Mouse (Mus musculus): Measurements from ENCODE around the gene Ifi206. TPM values are rescaled to one million over a fixed set of nuclear protein-coding genes. Genes with fewer than 3 reads are reported as not detected.

The Ifi206 gene
- polyA plus RNA-seq, 1 experiment from 2014 or later: 0.08 TPM

GRCm38 (mm10) chr1:173443061-173443460 lies 47.8 kb downstream of the Ifi206 start:
- Histone ChIP-seq H3K27me3 (no peaks in the 10 kb centered on the region), H3K4me1 (no peaks in the 10 kb centered on the region), H3K9ac (no peak overlapping the region), H3K4me3 (no peak overlapping the region), H3K9me3 (no peaks in the 10 kb centered on the region), H3K36me3 (no peaks in the 10 kb centered on the region), H3K4me2 (no peak overlapping the region), H3K27ac (no peak overlapping the region)
- WGBS: 50% methylated on average over 1 of the region's 1 CpGs
- ATAC-seq (ENCODE audit: insufficient number of reproducible peaks, low FRiP score, low TSS enrichment, low read depth): no peak

- no peaks in the 10 kb centered on the region for H3K27me3 ChIP-seq
- H3K4me3 ChIP-seq: no peak overlapping the region
- H3K9ac ChIP-seq: no peak overlapping the region
- no peak overlapping the region for H3K4me2 ChIP-seq
- H3K9me3 ChIP-seq: no peaks in the 10 kb centered on the region
- no peaks in the 10 kb centered on the region for H3K36me3 ChIP-seq
- H3K27ac ChIP-seq: no peak overlapping the region
- 67% methylated on average over 4 of the region's 4 CpGs for WGBS
- no peaks in the 10 kb centered on the region for H3K4me1 ChIP-seq
- ATAC-seq (ENCODE audit: insufficient number of reproducible peaks, low FRiP score, low TSS enrichment, low read depth): no peak
These were observed 49.6 kb downstream of the Ifi206 start for GRCm38 (mm10) chr1:173441210-173441609.

GRCm38 (mm10) chr1:173440681-173441080 lies 50.2 kb downstream of the Ifi206 start:
- Histone ChIP-seq H3K4me3 (no peak overlapping the region), H3K4me2 (no peak overlapping the region), H3K4me1 (no peaks in the 10 kb centered on the region), H3K27ac (no peak overlapping the region), H3K9ac (no peak overlapping the region), H3K9me3 (no peaks in the 10 kb centered on the region), H3K27me3 (no peaks in the 10 kb centered on the region), H3K36me3 (no peaks in the 10 kb centered on the region)
- 64% methylated on average over 1 of the region's 1 CpGs for WGBS
- no peak for ATAC-seq (ENCODE audit: insufficient number of reproducible peaks, low FRiP score, low TSS enrichment, low read depth)

- no peaks in the 10 kb centered on the region for H3K36me3 ChIP-seq
- no peak for ATAC-seq (ENCODE audit: insufficient number of reproducible peaks, low FRiP score, low TSS enrichment, low read depth)
- no peaks in the 10 kb centered on the region for H3K9me3 ChIP-seq
- no peak overlapping the region for H3K27ac ChIP-seq
- H3K4me3 ChIP-seq: no peak overlapping the region
- no peak overlapping the region for H3K4me2 ChIP-seq
- H3K27me3 ChIP-seq: no peaks in the 10 kb centered on the region
- 52% methylated on average over 6 of the region's 6 CpGs for WGBS
- no peak overlapping the region for H3K9ac ChIP-seq
- no peaks in the 10 kb centered on the region for H3K4me1 ChIP-seq
These were observed 53.5 kb downstream of the Ifi206 start for GRCm38 (mm10) chr1:173437161-173437953.

- no peak for ATAC-seq (ENCODE audit: insufficient number of reproducible peaks, low FRiP score, low TSS enrichment, low read depth)
- Histone ChIP-seq H3K27ac (no peak overlapping the region), H3K9me3 (no peaks in the 10 kb centered on the region), H3K36me3 (no peaks in the 10 kb centered on the region), H3K27me3 (no peaks in the 10 kb centered on the region), H3K4me1 (no peaks in the 10 kb centered on the region), H3K9ac (no peak overlapping the region), H3K4me2 (no peak overlapping the region), H3K4me3 (no peak overlapping the region)
- 79% methylated on average over 2 of the region's 2 CpGs for WGBS
These were observed 58.4 kb downstream of the Ifi206 start for GRCm38 (mm10) chr1:173432411-173432810.

- no peak overlapping the region for H3K4me2 ChIP-seq
- no peaks in the 10 kb centered on the region for H3K9me3 ChIP-seq
- H3K27ac ChIP-seq: no peak overlapping the region
- H3K27me3 ChIP-seq: no peaks in the 10 kb centered on the region
- no peak overlapping the region for H3K4me3 ChIP-seq
- no peak for ATAC-seq (ENCODE audit: insufficient number of reproducible peaks, low FRiP score, low TSS enrichment, low read depth)
- H3K4me1 ChIP-seq: no peaks in the 10 kb centered on the region
- WGBS: 80% methylated on average over 5 of the region's 5 CpGs
- H3K9ac ChIP-seq: no peak overlapping the region
- no peaks in the 10 kb centered on the region for H3K36me3 ChIP-seq
These were observed 60.7 kb downstream of the Ifi206 start for GRCm38 (mm10) chr1:173429995-173430699.

GRCm38 (mm10) chr1:173427385-173427784 lies 63.5 kb downstream of the Ifi206 start:
- ATAC-seq (ENCODE audit: insufficient number of reproducible peaks, low FRiP score, low TSS enrichment, low read depth): no peak
- Histone ChIP-seq H3K9ac (no peak overlapping the region), H3K4me3 (no peak overlapping the region), H3K4me2 (no peak overlapping the region), H3K27me3 (no peaks in the 10 kb centered on the region), H3K9me3 (no peaks in the 10 kb centered on the region), H3K4me1 (no peaks in the 10 kb centered on the region), H3K27ac (no peak overlapping the region), H3K36me3 (no peaks in the 10 kb centered on the region)
- 65% methylated on average over 8 of the region's 8 CpGs for WGBS

GRCm38 (mm10) chr1:173426345-173426744 lies 64.5 kb downstream of the Ifi206 start:
- ATAC-seq (ENCODE audit: insufficient number of reproducible peaks, low FRiP score, low TSS enrichment, low read depth): no peak
- H3K4me1 ChIP-seq: no peaks in the 10 kb centered on the region
- H3K9me3 ChIP-seq: no peaks in the 10 kb centered on the region
- no peak overlapping the region for H3K4me2 ChIP-seq
- WGBS: 63% methylated on average over 2 of the region's 2 CpGs
- H3K36me3 ChIP-seq: no peaks in the 10 kb centered on the region
- no peak overlapping the region for H3K9ac ChIP-seq
- H3K27me3 ChIP-seq: no peaks in the 10 kb centered on the region
- no peak overlapping the region for H3K4me3 ChIP-seq
- H3K27ac ChIP-seq: no peak overlapping the region

GRCm38 (mm10) chr1:173420374-173420773 lies 70.5 kb downstream of the Ifi206 start:
- no peaks in the 10 kb centered on the region for H3K9me3 ChIP-seq
- ATAC-seq (ENCODE audit: insufficient number of reproducible peaks, low FRiP score, low TSS enrichment, low read depth): no peak
- H3K27ac ChIP-seq: no peak overlapping the region
- H3K4me1 ChIP-seq: 0 out of 2 replicates have a peak, but pooled peaks cover 3% of the 10 kb centered on the region
- no peaks in the 10 kb centered on the region for H3K36me3 ChIP-seq
- H3K4me2 ChIP-seq: no peak overlapping the region
- no peaks in the 10 kb centered on the region for H3K27me3 ChIP-seq
- H3K4me3 ChIP-seq: no peak overlapping the region
- no peak overlapping the region for H3K9ac ChIP-seq
- WGBS: 63% methylated on average over 6 of the region's 6 CpGs

GRCm38 (mm10) chr1:173418936-173419621 lies 71.8 kb downstream of the Ifi206 start:
- H3K4me1 ChIP-seq: 0 out of 2 replicates have a peak, but pooled peaks cover 3% of the 10 kb centered on the region
- 67% methylated on average over 1 of the region's 1 CpGs for WGBS

GRCm38 (mm10) chr1:173418516-173418915 lies 72.3 kb downstream of the Ifi206 start:
- Histone ChIP-seq H3K27ac (no peak overlapping the region), H3K36me3 (no peaks in the 10 kb centered on the region), H3K4me3 (no peak overlapping the region), H3K27me3 (no peaks in the 10 kb centered on the region), H3K9ac (no peak overlapping the region), H3K9me3 (no peaks in the 10 kb centered on the region), H3K4me2 (no peak overlapping the region), H3K4me1 (0 out of 2 replicates have a peak, but pooled peaks cover 3% of the 10 kb centered on the region)
- ATAC-seq (ENCODE audit: insufficient number of reproducible peaks, low FRiP score, low TSS enrichment, low read depth): no peak
- WGBS: 68% methylated on average over 3 of the region's 3 CpGs

More at GRCm38 (mm10) chr1:173418936-173419621, 71.8 kb downstream of the Ifi206 start:
- H3K36me3 ChIP-seq: no peaks in the 10 kb centered on the region
- H3K4me3 ChIP-seq: no peak overlapping the region
- no peaks in the 10 kb centered on the region for H3K27me3 ChIP-seq
- H3K9me3 ChIP-seq: no peaks in the 10 kb centered on the region
- H3K4me2 ChIP-seq: no peak overlapping the region
- ATAC-seq (ENCODE audit: insufficient number of reproducible peaks, low FRiP score, low TSS enrichment, low read depth): no peak
- H3K9ac ChIP-seq: no peak overlapping the region
- H3K27ac ChIP-seq: no peak overlapping the region
